Mouse (Mus musculus) forebrain, embryonic 12.5 days (tissue): ENCODE measurements around the gene Ndufv1. TPM values are rescaled to one million over a fixed set of nuclear protein-coding genes. Genes with fewer than 3 reads are reported as not detected.

ENCODE experiments used
- ATAC-seq: fragments of 200-750 bp; cut with Nextera tagmentation; 2 replicates; pipeline ENCODE4 v1.8.0; 2017; ENCODE audit warnings: moderate TSS enrichment; ENCODE audit not compliant: low FRiP score
- H3K27ac ChIP-seq: fragments of 300-500 bp; sonication (generic); 2 replicates; pipeline ENCODE4 v1.5.1; 2016; ENCODE audit warnings: mild to moderate bottlenecking
- H3K27me3 ChIP-seq: fragments of 300-500 bp; sonication (generic); 2 replicates; pipeline ENCODE4 v1.6.1; 2016; ENCODE audit warnings: mild to moderate bottlenecking
- H3K36me3 ChIP-seq: fragments of 300-500 bp; sonication (generic); replicated peaks from 2 replicates; pipeline ENCODE4 v1.6.1; 2016; ENCODE audit warnings: mild to moderate bottlenecking
- H3K4me1 ChIP-seq: fragments of 300-500 bp; sonication (generic); 2 replicates; pipeline ENCODE4 v1.6.1; 2016
- H3K4me2 ChIP-seq: fragments of 300-500 bp; sonication (generic); 2 replicates; pipeline ENCODE4 v1.6.1; 2016; ENCODE audit warnings: mild to moderate bottlenecking, moderate library complexity
- H3K4me3 ChIP-seq: fragments of 300-500 bp; sonication (generic); replicated peaks from 2 replicates; pipeline ENCODE4 v1.5.1; 2016; ENCODE audit warnings: mild to moderate bottlenecking
- H3K9ac ChIP-seq: fragments of 300-500 bp; sonication (generic); 2 replicates; pipeline ENCODE4 v1.6.1; 2016; ENCODE audit warnings: mild to moderate bottlenecking
- H3K9me3 ChIP-seq: fragments of 300-500 bp; sonication (generic); 2 replicates; pipeline ENCODE4 v1.6.1; 2016
- WGBS: fragments of 180-500 bp; shearing (Covaris S2); methylation state at CpG from one replicate; pipeline ENCODE4 v1.1.7; 2016; 5-methylcytosine and 5-hydroxymethylcytosine counted together
- polyA plus RNA-seq: library from polyadenylated mRNA; unstranded; fragments of >200 nt; fragmentation: Nextera tagmentation; extraction: Ambion mirVana; gene quantifications from 2 replicates; pipeline ENCODE4 v1.2.1, GENCODE M21; 2016

Ndufv1 gene
- polyA plus RNA-seq, 1 experiment from 2014 or later, result 186 TPM

- WGBS, result 89% methylated on average over 4 of the region's 4 CpGs
- Histone ChIP-seq H3K27me3 (0 out of 2 replicates have a peak, but pooled peaks cover 4% of the 10 kb centered on the region), H3K4me3 (no peak within 1 kb of the TSS), H3K36me3 (no peaks in the 10 kb centered on the region), H3K4me1 (no peaks in the 10 kb centered on the region), H3K9ac (no peak within 1 kb of the TSS), H3K9me3 (no peaks in the 10 kb centered on the region), H3K4me2 (no peak within 1 kb of the TSS), H3K27ac (no peak within 1 kb of the TSS)
- no peak for ATAC-seq
These were observed 54.1 kb downstream of the Ndufv1 start, which contains the start of gene Aldh3b3 for GRCm38 (mm10) chr19:3958470-3958869. TSS of gene Aldh3b3 (plus strand) at chr19:3958645.

Other genes starting within 250 kb of the Ndufv1 start
- gene Kmt5b, start 245.4 kb downstream of the Ndufv1 start, polyA plus RNA-seq, result 58.0 and 60.6 TPM in 2 replicates
- gene Chka, start 161.0 kb downstream of the Ndufv1 start, polyA plus RNA-seq, result 63.5 and 69.6 TPM in 2 replicates
- 10.3 and 12.4 TPM in 2 replicates for gene Tcirg1, start 105.7 kb downstream of the Ndufv1 start, polyA plus RNA-seq
- gene Ndufs8, start 100.0 kb downstream of the Ndufv1 start, polyA plus RNA-seq, result 166 and 168 TPM in 2 replicates
- 0.64 and 0.69 TPM in 2 replicates for gene Aldh3b1, start 83.0 kb downstream of the Ndufv1 start, polyA plus RNA-seq
- gene Unc93b1, start 77.6 kb downstream of the Ndufv1 start, polyA plus RNA-seq, result 4.8 TPM in 2 replicates
- not detected in 2 replicates for gene Aldh3b3, start 54.2 kb downstream of the Ndufv1 start, polyA plus RNA-seq
- 0.26 and 0.70 TPM in 2 replicates for gene Aldh3b2, start 40.5 kb downstream of the Ndufv1 start, polyA plus RNA-seq
- gene Acy3, start 26.2 kb downstream of the Ndufv1 start, polyA plus RNA-seq, result 0.58 and 1.4 TPM in 2 replicates
- gene Tbx10, start 20.1 kb downstream of the Ndufv1 start, polyA plus RNA-seq, result not detected in 2 replicates
- gene Nudt8, start 12.2 kb downstream of the Ndufv1 start, polyA plus RNA-seq, result 19.3 and 20.8 TPM in 2 replicates
- gene Gm49405, start 12.2 kb downstream of the Ndufv1 start, polyA plus RNA-seq, result 4.1 and 4.3 TPM in 2 replicates
- 6.3 TPM in 2 replicates for gene Doc2g, start 9.5 kb downstream of the Ndufv1 start, polyA plus RNA-seq
- 321 and 346 TPM in 2 replicates for gene Gstp1, start 25.2 kb upstream of the Ndufv1 start, polyA plus RNA-seq
- gene Gstp2, start 33.2 kb upstream of the Ndufv1 start, polyA plus RNA-seq, result 1.6 and 5.5 TPM in 2 replicates
- not detected in 2 replicates for gene Gstp3, start 46.8 kb upstream of the Ndufv1 start, polyA plus RNA-seq
- not detected in 2 replicates for gene Cabp2, start 68.8 kb upstream of the Ndufv1 start, polyA plus RNA-seq
- gene Cdk2ap2, start 84.4 kb upstream of the Ndufv1 start, polyA plus RNA-seq, result 70.4 and 73.9 TPM in 2 replicates
- gene Pitpnm1, start 87.2 kb upstream of the Ndufv1 start, polyA plus RNA-seq, result 21.5 and 22.9 TPM in 2 replicates
- gene Aip, start 113.1 kb upstream of the Ndufv1 start, polyA plus RNA-seq, result 56.4 and 60.7 TPM in 2 replicates
- gene Gpr152, start 127.0 kb upstream of the Ndufv1 start, polyA plus RNA-seq, result not detected in 2 replicates
- 0.09 TPM in 2 replicates for gene Cabp4, start 131.2 kb upstream of the Ndufv1 start, polyA plus RNA-seq
- gene Coro1b, start 135.8 kb upstream of the Ndufv1 start, polyA plus RNA-seq, result 125 and 135 TPM in 2 replicates
- 0.51 and 0.74 TPM in 2 replicates for gene Ptprcap, start 140.8 kb upstream of the Ndufv1 start, polyA plus RNA-seq
- gene Rps6kb2, start 150.5 kb upstream of the Ndufv1 start, polyA plus RNA-seq, result 59.5 and 62.5 TPM in 2 replicates
- 3.2 TPM in 2 replicates for gene Carns1, start 162.7 kb upstream of the Ndufv1 start, polyA plus RNA-seq
- 0.31 and 0.86 TPM in 2 replicates for gene Tbc1d10c, start 178.5 kb upstream of the Ndufv1 start, polyA plus RNA-seq
- gene Ppp1ca, start 179.3 kb upstream of the Ndufv1 start, polyA plus RNA-seq, result 689 and 709 TPM in 2 replicates
- gene Rad9a, start 188.9 kb upstream of the Ndufv1 start, polyA plus RNA-seq, result 38.8 and 42.2 TPM in 2 replicates
- gene Clcf1, start 201.4 kb upstream of the Ndufv1 start, polyA plus RNA-seq, result 0.85 and 1.2 TPM in 2 replicates
- gene AC109138.7, start 201.6 kb upstream of the Ndufv1 start, polyA plus RNA-seq, result not detected in 2 replicates
- 11.7 and 13.1 TPM in 2 replicates for gene Pold4, start 219.1 kb upstream of the Ndufv1 start, polyA plus RNA-seq